Mouse (Mus musculus): ENCODE measurements around the gene Gale. TPM values are rescaled to one million over a fixed set of nuclear protein-coding genes. Genes with fewer than 3 reads are reported as not detected.

Gene Gale
- total RNA-seq, 2 experiments from 2014 or later, result 22.0 to 23.1 TPM

Other genes starting within 250 kb of the Gale start
- gene Il22ra1, start 235.6 kb upstream of the Gale start, total RNA-seq (2021), result 1 to 10 TPM; 1.5 to 1.7 TPM
- gene Myom3, start 204.0 kb upstream of the Gale start, total RNA-seq (2021), result 10 to 100 TPM in 1 of 2 experiments, 1 to 10 TPM in 1; 4.2 to 15.1 TPM
- gene Srsf10, start 108.0 kb upstream of the Gale start, total RNA-seq (2021), result 100 to 1,000 TPM in 1 of 2 experiments, 10 to 100 TPM in 1; 94.0 to 117 TPM
- 100 to 1,000 TPM in 1 of 2 experiments, 10 to 100 TPM in 1; 98.7 to 149 TPM for gene Pnrc2, start 89.9 kb upstream of the Gale start, total RNA-seq (2021)
- 1 to 10 TPM; 2.4 to 3.9 TPM for gene Cnr2, start 68.3 kb upstream of the Gale start, total RNA-seq (2021)
- 100 to 1,000 TPM in 1 of 2 experiments, 10 to 100 TPM in 1; 96.9 to 109 TPM for gene Fuca1, start 43.0 kb upstream of the Gale start, total RNA-seq (2021)
- gene Hmgcl, start 17.3 kb upstream of the Gale start, total RNA-seq (2021), result 100 to 1,000 TPM in 1 of 2 experiments, 10 to 100 TPM in 1; 84.4 to 108 TPM
- gene Lypla2, start 8.9 kb downstream of the Gale start, total RNA-seq (2021), result 10 to 100 TPM; 57.1 to 57.9 TPM
- gene Pithd1, start 23.5 kb downstream of the Gale start, total RNA-seq (2021), result 10 to 100 TPM; 27.0 to 33.5 TPM
- 10 to 100 TPM; 40.5 to 41.8 TPM for gene Eloa, start 58.0 kb downstream of the Gale start, total RNA-seq (2021)
- 100 to 1,000 TPM; 633 to 663 TPM for gene Rpl11, start 89.7 kb downstream of the Gale start, total RNA-seq (2021)
- 100 to 1,000 TPM in 1 of 2 experiments, 10 to 100 TPM in 1; 97.2 to 110 TPM for gene Id3, start 179.8 kb downstream of the Gale start, total RNA-seq (2021)
- 10 to 100 TPM in 1 of 2 experiments, 1 to 10 TPM in 1; 7.9 to 14.8 TPM for gene E2f2, start 208.7 kb downstream of the Gale start, total RNA-seq (2021)
- 1 to 10 TPM; 5.0 to 7.9 TPM for gene Asap3, start 242.6 kb downstream of the Gale start, total RNA-seq (2021)